Mouse (Mus musculus) kidney, embryonic 16.5 days (tissue): Measurements from ENCODE around the gene Atg2a. TPM values are rescaled to one million over a fixed set of nuclear protein-coding genes. Genes with fewer than 3 reads are reported as not detected.

Experiments used
- ATAC-seq: fragments of 200-750 bp; cut with Nextera tagmentation; 2 replicates; pipeline ENCODE4 v1.8.0; 2017; ENCODE audit warnings: moderate TSS enrichment; ENCODE audit not compliant: low FRiP score, low TSS enrichment
- H3K27ac ChIP-seq: fragments of 300-500 bp; sonication (generic); 2 replicates; pipeline ENCODE4 v1.5.1; 2014; ENCODE audit warnings: low read length
- H3K27me3 ChIP-seq: fragments of 300-500 bp; sonication (generic); 2 replicates; pipeline ENCODE4 v1.6.1; 2014; ENCODE audit warnings: low read length, control low read depth, mixed read lengths; ENCODE audit not compliant: insufficient read depth
- H3K36me3 ChIP-seq: fragments of 300-500 bp; sonication (generic); 2 replicates; pipeline ENCODE4 v1.6.1; 2014; ENCODE audit warnings: low read length, control low read depth, mixed read lengths; ENCODE audit not compliant: insufficient read depth
- H3K4me1 ChIP-seq: fragments of 300-500 bp; sonication (generic); 2 replicates; pipeline ENCODE4 v1.6.1; 2014; ENCODE audit warnings: low read length, control low read depth, mixed read lengths; ENCODE audit not compliant: insufficient read depth
- H3K4me2 ChIP-seq: fragments of 300-500 bp; sonication (generic); replicated peaks from 2 replicates; pipeline ENCODE4 v1.6.1; 2014; ENCODE audit warnings: low read depth, low read length
- H3K4me3 ChIP-seq: fragments of 300-500 bp; sonication (generic); 2 replicates; pipeline ENCODE4 v1.5.1; 2014; ENCODE audit warnings: mild to moderate bottlenecking, low read length
- H3K9ac ChIP-seq: fragments of 300-500 bp; sonication (generic); replicated peaks from 2 replicates; pipeline ENCODE4 v1.6.1; 2014; ENCODE audit warnings: low read length
- H3K9me3 ChIP-seq: fragments of 300-500 bp; sonication (generic); 2 replicates; pipeline ENCODE4 v1.6.1; 2016; ENCODE audit warnings: low read length, control low read depth
- WGBS: fragments of 180-500 bp; shearing (Covaris S2); extraction: QIAGEN DNeasy Blood & Tissue Kit; methylation state at CpG from one replicate; pipeline ENCODE4 v1.1.7; 2014; 5-methylcytosine and 5-hydroxymethylcytosine counted together
- polyA plus RNA-seq: library from polyadenylated mRNA; unstranded; fragments of >200 nt; fragmentation: Nextera tagmentation; extraction: Ambion mirVana; gene quantifications from 2 replicates; pipeline ENCODE4 v1.2.1, GENCODE M21; 2015

Atg2a gene
- polyA plus RNA-seq, 1 experiment from 2014 or later = 12.1 TPM

GRCm38 (mm10) chr19:6243226-6243625 is 1.8 kb downstream of the Atg2a start:
- Histone ChIP-seq H3K4me1 (peaks cover 16% of the 10 kb centered on the region), H3K4me3 (no peak overlapping the region), H3K36me3 (peaks cover 34% of the 10 kb centered on the region), H3K9me3 (no peaks in the 10 kb centered on the region), H3K27ac (no peak overlapping the region), H3K27me3 (no peaks in the 10 kb centered on the region), H3K9ac (no peak overlapping the region; the same call in 1 of the 2 replicates), H3K4me2 (no peak overlapping the region)
- 89% methylated on average over 5 of the region's 5 CpGs for WGBS
- ATAC-seq = no peak

- H3K27me3 ChIP-seq = no peaks in the 10 kb centered on the region
Observed at GRCm38 (mm10) chr19:6245806-6246205, 4.3 kb downstream of the Atg2a start.

GRCm38 (mm10) chr19:6247526-6248300 is 6.2 kb downstream of the Atg2a start:
- ATAC-seq = no peak
- Histone ChIP-seq H3K27ac (no peak overlapping the region), H3K4me3 (no peak overlapping the region), H3K27me3 (no peaks in the 10 kb centered on the region), H3K9ac (no peak overlapping the region), H3K9me3 (no peaks in the 10 kb centered on the region), H3K4me1 (peaks cover 5% of the 10 kb centered on the region), H3K36me3 (peaks cover 64% of the 10 kb centered on the region), H3K4me2 (no peak overlapping the region)
- WGBS = 89% methylated on average over 29 of the region's 29 CpGs

More at GRCm38 (mm10) chr19:6245806-6246205, 4.3 kb downstream of the Atg2a start:
- H3K4me3 ChIP-seq = no peak overlapping the region
- peaks cover 46% of the 10 kb centered on the region for H3K36me3 ChIP-seq
- peaks cover 14% of the 10 kb centered on the region for H3K4me1 ChIP-seq
- ATAC-seq = no peak
- WGBS = 66% methylated on average over 1 of the region's 1 CpGs
- no peak overlapping the region for H3K4me2 ChIP-seq
- H3K9me3 ChIP-seq = no peaks in the 10 kb centered on the region
- H3K27ac ChIP-seq = no peak overlapping the region
- H3K9ac ChIP-seq = no peak overlapping the region

- no peak overlapping the region for H3K4me2 ChIP-seq
- WGBS = 90% methylated on average over 4 of the region's 4 CpGs
- no peak overlapping the region for H3K27ac ChIP-seq
- no peaks in the 10 kb centered on the region for H3K27me3 ChIP-seq
- H3K9me3 ChIP-seq = no peaks in the 10 kb centered on the region
- no peaks in the 10 kb centered on the region for H3K4me1 ChIP-seq
- ATAC-seq = no peak
- no peak overlapping the region for H3K9ac ChIP-seq
- peaks cover 79% of the 10 kb centered on the region for H3K36me3 ChIP-seq
- H3K4me3 ChIP-seq = no peak overlapping the region
Observed at GRCm38 (mm10) chr19:6253021-6253420, 11.6 kb downstream of the Atg2a start.

- Histone ChIP-seq H3K36me3 (peaks cover 60% of the 10 kb centered on the region), H3K4me2 (no peak overlapping the region), H3K9me3 (peaks cover 6% of the 10 kb centered on the region; the same call in 1 of the 2 replicates), H3K4me1 (peaks cover 7% of the 10 kb centered on the region; the same call in 1 of the 2 replicates), H3K27me3 (no peaks in the 10 kb centered on the region), H3K4me3 (no peak overlapping the region), H3K27ac (no peak overlapping the region), H3K9ac (no peak overlapping the region)
- 62% methylated on average over 2 of the region's 2 CpGs for WGBS
- ATAC-seq = no peak
Observed at GRCm38 (mm10) chr19:6260428-6260827, 19.0 kb downstream of the Atg2a start.

GRCm38 (mm10) chr19:6260946-6261345 is 19.5 kb downstream of the Atg2a start:
- no peak overlapping the region for H3K27ac ChIP-seq
- H3K4me3 ChIP-seq = no peak overlapping the region
- no peak for ATAC-seq
- H3K4me2 ChIP-seq = no peak overlapping the region
- peaks cover 6% of the 10 kb centered on the region; the same call in 1 of the 2 replicates for H3K9me3 ChIP-seq
- H3K9ac ChIP-seq = no peak overlapping the region
- H3K4me1 ChIP-seq = peaks cover 7% of the 10 kb centered on the region; the same call in 1 of the 2 replicates
- H3K36me3 ChIP-seq = peaks cover 55% of the 10 kb centered on the region
- H3K27me3 ChIP-seq = no peaks in the 10 kb centered on the region
- 89% methylated on average over 4 of the region's 4 CpGs for WGBS

GRCm38 (mm10) chr19:6261379-6261778 is 19.9 kb downstream of the Atg2a start:
- H3K4me1 ChIP-seq = peaks cover 7% of the 10 kb centered on the region; the same call in 1 of the 2 replicates

GRCm38 (mm10) chr19:6262222-6262621 is 20.8 kb downstream of the Atg2a start:
- peaks cover 6% of the 10 kb centered on the region; the same call in 1 of the 2 replicates for H3K9me3 ChIP-seq
- 68% methylated on average over 7 of the region's 7 CpGs for WGBS
- ATAC-seq = no peak
- peaks cover 7% of the 10 kb centered on the region; the same call in 1 of the 2 replicates for H3K4me1 ChIP-seq
- H3K4me2 ChIP-seq = no peak overlapping the region
- peaks cover 42% of the 10 kb centered on the region for H3K36me3 ChIP-seq
- no peak overlapping the region for H3K27ac ChIP-seq
- H3K4me3 ChIP-seq = no peak overlapping the region
- no peak overlapping the region for H3K9ac ChIP-seq
- H3K27me3 ChIP-seq = no peaks in the 10 kb centered on the region

More at GRCm38 (mm10) chr19:6261379-6261778, 19.9 kb downstream of the Atg2a start:
- H3K9me3 ChIP-seq = peaks cover 6% of the 10 kb centered on the region; the same call in 1 of the 2 replicates
- H3K36me3 ChIP-seq = peaks cover 50% of the 10 kb centered on the region
- no peak overlapping the region for H3K4me3 ChIP-seq
- H3K27ac ChIP-seq = no peak overlapping the region
- H3K27me3 ChIP-seq = no peaks in the 10 kb centered on the region
- ATAC-seq = no peak
- no peak overlapping the region for H3K4me2 ChIP-seq
- WGBS = 89% methylated on average over 14 of the region's 14 CpGs
- no peak overlapping the region for H3K9ac ChIP-seq

- Histone ChIP-seq H3K9ac (no peak overlapping the region; the same call in 1 of the 2 replicates), H3K9me3 (peaks cover 6% of the 10 kb centered on the region; the same call in 1 of the 2 replicates), H3K27me3 (no peaks in the 10 kb centered on the region), H3K27ac (peak overlapping the region; percentile 57; the same call in 1 of the 2 replicates), H3K4me2 (peak overlapping the region; percentile 23; the same call in 1 of the 2 replicates), H3K36me3 (peaks cover 36% of the 10 kb centered on the region), H3K4me1 (peaks cover 7% of the 10 kb centered on the region; the same call in 1 of the 2 replicates), H3K4me3 (no peak overlapping the region)
- WGBS = 70% methylated on average over 8 of the region's 8 CpGs
- ATAC-seq = peak; percentile 60; the same call in 1 of the 2 replicates
Observed at GRCm38 (mm10) chr19:6262839-6263433, 21.5 kb downstream of the Atg2a start.
